Mouse (Mus musculus) heart, postnatal 0 days (tissue): ENCODE measurements around the gene 1700029I15Rik.

Experiments used
- CTCF ChIP-seq: IDR thresholded peaks from 2 replicates; pipeline ENCODE4 v1.5.1; 2016; ENCODE audit warnings: antibody characterized with exemption, control low read depth, low read depth
- EP300 ChIP-seq: IDR thresholded peaks from 2 replicates; pipeline ENCODE4 v1.6.1; 2016; ENCODE audit warnings: antibody characterized with exemption, low read depth

- no peak for TF ChIP-seq EP300
- TF ChIP-seq CTCF: no peak
These were observed 39.9 kb upstream of the 1700029I15Rik start for GRCm38 (mm10) chr2:92342418-92342817.
